Mouse (Mus musculus) midbrain, embryonic 14.5 days (tissue): ENCODE data around the gene 2310034C09Rik. TPM values are rescaled to one million over a fixed set of nuclear protein-coding genes. Genes with fewer than 3 reads are reported as not detected.
"Not testable (repeated sequence)": the region's sequence is repeated elsewhere in the genome, so short reads cannot be mapped to it uniquely, and the experiment has no call there.

Source experiments
- ATAC-seq: fragments of 200-750 bp; cut with Nextera tagmentation; 2 replicates; pipeline ENCODE4 v1.8.0; 2017; ENCODE audit warnings: moderate number of reproducible peaks, moderate library complexity; ENCODE audit not compliant: low FRiP score, low TSS enrichment
- DNase-seq: peaks from one replicate; pipeline ENCODE4 v3.0.0-alpha.2; 2015
- H3K27ac ChIP-seq: fragments of 300-500 bp; sonication (generic); replicated peaks from 2 replicates; pipeline ENCODE4 v1.5.1; 2014; ENCODE audit warnings: mild to moderate bottlenecking, low read depth, low read length, moderate library complexity
- H3K27me3 ChIP-seq: fragments of 300-500 bp; sonication (generic); 2 replicates; pipeline ENCODE4 v1.6.1; 2014; ENCODE audit warnings: low read length, control low read depth, mixed read lengths; ENCODE audit not compliant: control insufficient read depth, insufficient read depth
- H3K36me3 ChIP-seq: fragments of 300-500 bp; sonication (generic); 2 replicates; pipeline ENCODE4 v1.6.1; 2014; ENCODE audit warnings: low read length, control low read depth; ENCODE audit not compliant: control insufficient read depth, insufficient read depth
- H3K4me1 ChIP-seq: fragments of 300-500 bp; sonication (generic); 2 replicates; pipeline ENCODE4 v1.6.1; 2014; ENCODE audit warnings: mild to moderate bottlenecking, antibody characterized with exemption, low read length, control low read depth; ENCODE audit not compliant: control insufficient read depth, insufficient read depth
- H3K4me2 ChIP-seq: fragments of 300-500 bp; sonication (generic); 2 replicates; pipeline ENCODE4 v1.6.1; 2014; ENCODE audit warnings: mild to moderate bottlenecking, low read length, moderate library complexity
- H3K4me3 ChIP-seq: fragments of 300-500 bp; sonication (generic); replicated peaks from 2 replicates; pipeline ENCODE4 v1.5.1; 2014; ENCODE audit warnings: low read depth, low read length
- H3K9ac ChIP-seq: fragments of 300-500 bp; sonication (generic); replicated peaks from 2 replicates; pipeline ENCODE4 v1.6.1; 2014; ENCODE audit warnings: mild to moderate bottlenecking, low read length, moderate library complexity
- H3K9me3 ChIP-seq: fragments of 300-500 bp; sonication (generic); 2 replicates; pipeline ENCODE4 v1.6.1; 2016; ENCODE audit warnings: low read length, control low read depth, mixed read lengths; ENCODE audit not compliant: control insufficient read depth
- WGBS: fragments of 180-500 bp; shearing (Covaris S2); extraction: QIAGEN DNeasy Blood & Tissue Kit; methylation state at CpG from one replicate; pipeline ENCODE4 v1.1.7; 2014; 5-methylcytosine and 5-hydroxymethylcytosine counted together
- polyA plus RNA-seq: library from polyadenylated mRNA; unstranded; fragments of >200 nt; fragmentation: Nextera tagmentation; extraction: Ambion mirVana; gene quantifications from 2 replicates; pipeline ENCODE4 v1.2.1, GENCODE M21; 2014

Gene 2310034C09Rik
- polyA plus RNA-seq = not detected in 2 replicates

DNA sequence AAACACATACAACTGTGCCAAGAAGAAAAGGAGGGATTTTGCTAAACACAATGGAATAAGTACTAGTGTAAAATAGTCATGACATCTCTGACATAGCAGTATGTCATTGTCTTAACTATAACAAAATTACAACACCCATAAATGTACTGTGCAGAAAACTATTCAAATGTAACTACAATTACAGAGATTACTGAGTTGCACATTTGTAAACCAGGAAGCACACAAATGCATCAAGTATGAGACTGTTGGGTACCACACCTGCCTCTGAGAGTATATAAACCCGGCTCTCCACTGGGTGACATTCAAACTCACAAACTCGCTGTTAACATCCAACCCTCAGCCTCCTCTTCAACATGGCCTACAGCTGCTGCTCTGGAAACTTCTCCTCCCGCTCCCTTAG, at the start of gene 2310034C09Rik:
TSS of gene 2310034C09Rik (plus strand) at position 301 of the 400 bp plus-strand sequence.
- H3K4me2 ChIP-seq, ATAC-seq, DNase-seq, H3K4me1 ChIP-seq, H3K9ac ChIP-seq, H3K36me3 ChIP-seq, H3K27me3 ChIP-seq, H3K4me3 ChIP-seq, H3K9me3 ChIP-seq, H3K27ac ChIP-seq: not testable (repeated sequence)
- WGBS = 97% methylated on average over 3 of the region's 3 CpGs

DNA sequence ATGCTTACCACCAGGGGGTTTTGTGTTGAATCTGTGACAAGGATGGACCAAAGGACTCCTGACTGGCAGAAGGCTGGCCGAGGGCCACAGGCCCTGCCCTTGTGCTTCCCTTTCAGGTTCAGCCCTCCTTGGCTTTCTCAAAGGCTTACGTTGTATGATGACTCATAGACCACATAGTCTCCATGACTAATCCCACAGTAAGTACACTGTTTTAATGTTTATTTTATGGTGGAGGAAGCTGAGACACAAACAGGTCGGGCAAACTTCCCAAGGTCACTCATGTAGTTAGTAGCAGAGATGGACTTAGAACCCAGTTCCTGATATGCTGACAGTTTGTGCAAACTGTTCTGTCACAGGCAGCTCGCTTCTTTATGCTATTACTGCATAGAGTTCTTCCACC, 47.9 kb upstream of the 2310034C09Rik start:
- 76% methylated on average over 4 of the region's 4 CpGs for WGBS
- H3K9me3 ChIP-seq = no peaks in the 10 kb centered on the region
- H3K36me3 ChIP-seq = no peaks in the 10 kb centered on the region
- no peak overlapping the region for H3K4me2 ChIP-seq
- H3K4me3 ChIP-seq = no peak overlapping the region
- no peak overlapping the region for H3K27ac ChIP-seq
- no peak for ATAC-seq
- no peaks in the 10 kb centered on the region for H3K4me1 ChIP-seq
- H3K27me3 ChIP-seq = no peaks in the 10 kb centered on the region
- DNase-seq = no peak
- H3K9ac ChIP-seq = no peak overlapping the region

DNA sequence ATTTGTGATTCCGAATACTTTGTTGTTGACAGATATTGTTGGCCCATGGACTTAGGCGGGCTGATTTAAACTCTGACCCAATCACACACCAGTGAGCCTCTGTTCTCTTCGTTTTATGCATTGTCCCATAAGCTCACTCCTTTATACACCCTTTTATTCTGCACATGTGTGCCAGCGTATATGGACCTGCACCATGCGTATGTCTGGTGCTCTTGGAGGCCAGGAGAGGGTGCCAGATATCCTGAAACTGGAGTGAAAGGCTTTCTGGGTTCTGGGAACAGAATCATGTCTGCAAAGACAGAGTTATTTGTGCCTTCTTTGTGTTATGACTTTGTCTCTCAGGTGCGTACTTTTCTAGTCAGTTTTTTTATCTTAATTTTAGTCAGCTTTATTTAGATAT, 47.4 kb upstream of the 2310034C09Rik start:
- 85% methylated on average over 6 of the region's 6 CpGs for WGBS
- H3K27ac ChIP-seq = no peak overlapping the region
- H3K9ac ChIP-seq = no peak overlapping the region
- H3K27me3 ChIP-seq = no peaks in the 10 kb centered on the region
- no peak overlapping the region for H3K4me3 ChIP-seq
- ATAC-seq (peak; percentile 24; the same call in 1 of the 2 replicates), DNase-seq (no peak)
- H3K4me1 ChIP-seq = no peaks in the 10 kb centered on the region
- no peaks in the 10 kb centered on the region for H3K9me3 ChIP-seq
- no peaks in the 10 kb centered on the region for H3K36me3 ChIP-seq
- H3K4me2 ChIP-seq = no peak overlapping the region

DNA sequence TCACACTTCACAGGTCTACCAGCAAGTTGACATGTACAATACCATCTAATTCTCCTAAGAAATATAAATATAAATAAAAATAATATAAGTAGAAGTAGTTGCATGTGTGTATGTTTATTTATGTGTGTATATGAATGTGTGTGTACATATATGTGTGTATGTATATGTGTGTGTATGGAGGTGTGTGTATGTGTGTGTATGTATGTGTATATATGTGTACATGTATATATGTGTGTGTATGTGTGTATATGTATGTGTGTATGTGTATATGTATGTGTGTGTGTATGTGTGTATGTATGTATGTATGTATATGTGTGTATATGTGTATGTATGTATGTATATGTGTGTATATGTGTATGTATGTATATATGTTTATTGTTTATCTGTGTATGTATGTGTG, 42.1 kb upstream of the 2310034C09Rik start:
- Histone ChIP-seq H3K9me3 (no peaks in the 10 kb centered on the region), H3K4me1 (no peaks in the 10 kb centered on the region), H3K36me3 (no peaks in the 10 kb centered on the region), H3K4me2 (no peak overlapping the region), H3K4me3 (no peak overlapping the region), H3K9ac (no peak overlapping the region), H3K27ac (no peak overlapping the region), H3K27me3 (no peaks in the 10 kb centered on the region)
- DNase-seq (no peak), ATAC-seq (no peak)

DNA sequence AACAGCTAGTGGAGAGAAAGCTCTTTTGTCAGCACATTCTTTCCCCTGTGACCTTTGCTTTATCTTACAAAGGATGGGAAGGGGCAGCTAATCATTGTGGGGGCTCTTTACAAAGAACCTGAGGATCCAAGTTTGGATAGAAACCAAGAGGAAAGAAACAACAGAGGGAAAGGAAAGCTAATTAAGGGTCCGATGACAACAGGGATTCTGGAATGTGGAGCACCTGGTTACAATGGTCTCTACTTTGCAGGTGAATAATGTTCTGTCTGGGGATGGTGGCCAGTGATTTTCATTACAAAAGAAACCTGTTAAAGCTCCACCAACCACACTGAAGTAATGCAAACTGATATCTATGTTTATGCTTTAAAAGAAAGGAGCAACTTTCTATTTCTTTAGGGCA, 38.6 kb upstream of the 2310034C09Rik start:
- Histone ChIP-seq H3K36me3 (no peaks in the 10 kb centered on the region), H3K4me1 (no peaks in the 10 kb centered on the region), H3K27ac (no peak overlapping the region), H3K4me3 (no peak overlapping the region), H3K9ac (no peak overlapping the region), H3K4me2 (no peak overlapping the region), H3K9me3 (no peaks in the 10 kb centered on the region), H3K27me3 (no peaks in the 10 kb centered on the region)
- WGBS = 14% methylated on average over 1 of the region's 1 CpGs
- ATAC-seq (no peak), DNase-seq (no peak)

DNA sequence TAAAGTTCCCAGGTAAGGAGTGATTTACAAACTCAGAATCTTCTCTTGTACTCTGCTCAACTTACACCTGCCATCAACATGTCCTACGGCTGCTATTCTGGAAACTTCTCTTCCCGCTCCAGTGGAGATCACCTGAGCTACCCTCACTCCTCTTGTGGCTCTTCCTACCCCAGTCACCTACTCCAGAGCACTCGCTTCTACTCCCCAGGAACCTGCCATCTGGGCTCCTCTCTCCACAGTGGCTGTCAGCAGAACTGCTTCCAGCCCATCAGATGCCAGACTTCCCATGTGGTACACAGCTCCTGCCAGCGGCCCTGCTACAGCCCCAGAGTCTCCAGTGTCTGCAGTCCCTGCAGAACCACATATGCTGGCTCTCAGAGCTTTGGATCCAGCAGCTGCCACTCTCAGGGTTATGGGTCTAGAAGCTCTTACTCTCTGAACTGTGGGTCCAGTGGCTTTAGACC, 29.8 kb upstream of the 2310034C09Rik start, which contains the start of gene Krtap13-1:
TSS of gene Krtap13-1 (plus strand) at position 51 of the 464 bp plus-strand sequence.
- no peaks in the 10 kb centered on the region for H3K36me3 ChIP-seq
- H3K4me2 ChIP-seq = no peak within 1 kb of the TSS
- WGBS = 86% methylated on average over 4 of the region's 4 CpGs
- DNase-seq (no peak), ATAC-seq (no peak)
- no peak within 1 kb of the TSS for H3K27ac ChIP-seq
- no peaks in the 10 kb centered on the region for H3K27me3 ChIP-seq
- no peaks in the 10 kb centered on the region for H3K4me1 ChIP-seq
- H3K9ac ChIP-seq = no peak within 1 kb of the TSS
- H3K4me3 ChIP-seq = no peak within 1 kb of the TSS
- no peaks in the 10 kb centered on the region for H3K9me3 ChIP-seq

DNA sequence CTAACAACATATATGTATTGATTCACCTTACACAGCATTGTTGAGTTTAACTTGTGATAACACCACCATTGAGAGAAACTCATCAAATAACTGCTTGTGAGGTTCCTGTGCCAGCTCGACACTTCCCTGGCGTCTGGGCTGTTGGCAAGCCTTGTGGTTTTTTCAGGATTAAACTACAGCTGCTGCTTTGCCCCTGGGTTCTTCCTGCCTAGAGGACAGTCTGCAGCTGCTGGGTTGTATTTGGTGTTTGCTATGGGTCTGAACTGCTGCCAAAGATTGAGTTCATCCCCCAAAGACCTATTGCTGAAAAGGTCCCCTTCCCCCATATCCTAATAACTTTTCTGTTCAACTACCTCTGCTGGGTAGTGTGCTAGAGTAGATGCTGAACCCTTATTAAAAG, 23.3 kb upstream of the 2310034C09Rik start:
- no peak overlapping the region for H3K27ac ChIP-seq
- H3K4me3 ChIP-seq = no peak overlapping the region
- no peak overlapping the region for H3K9ac ChIP-seq
- no peaks in the 10 kb centered on the region for H3K4me1 ChIP-seq
- ATAC-seq = no peak
- no peaks in the 10 kb centered on the region for H3K9me3 ChIP-seq
- H3K4me2 ChIP-seq = no peak overlapping the region
- H3K36me3 ChIP-seq = no peaks in the 10 kb centered on the region
- peak; percentile 12 for DNase-seq
- WGBS = 70% methylated on average over 2 of the region's 2 CpGs
- no peaks in the 10 kb centered on the region for H3K27me3 ChIP-seq

DNA sequence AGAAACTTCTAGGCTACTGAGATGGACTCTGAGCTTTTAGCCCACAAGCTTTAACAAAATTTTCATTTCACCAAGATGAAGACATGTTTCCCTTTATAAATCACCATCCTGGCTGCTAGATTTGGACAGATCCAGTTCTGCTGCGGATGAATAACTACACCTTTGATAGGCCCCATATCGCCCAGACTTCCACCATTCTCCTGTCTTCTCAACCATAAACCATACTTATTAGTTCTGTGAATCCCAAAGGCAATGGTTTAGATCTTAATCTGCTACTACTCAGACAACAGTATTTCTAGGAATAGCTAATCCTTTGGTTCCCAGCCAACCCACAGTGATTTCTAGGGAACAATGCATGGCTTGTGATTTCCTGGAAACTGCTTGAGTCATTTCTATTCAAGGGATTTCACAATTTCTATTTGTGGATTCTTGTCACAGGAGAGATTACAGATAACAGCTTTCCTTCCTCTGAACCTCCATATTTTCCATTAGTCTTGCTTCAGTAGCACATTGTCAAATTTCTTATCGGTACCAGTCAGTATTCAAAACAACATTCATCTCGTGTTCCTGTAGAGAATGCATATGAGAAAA, 13.8 kb upstream of the 2310034C09Rik start:
- Histone ChIP-seq H3K27ac (no peak overlapping the region), H3K27me3 (no peaks in the 10 kb centered on the region), H3K9ac (no peak overlapping the region), H3K36me3 (no peaks in the 10 kb centered on the region), H3K4me3 (no peak overlapping the region), H3K4me2 (no peak overlapping the region), H3K9me3 (no peaks in the 10 kb centered on the region), H3K4me1 (no peaks in the 10 kb centered on the region)
- WGBS = 40% methylated on average over 4 of the region's 4 CpGs
- ATAC-seq (peak; percentile 37; the same call in 1 of the 2 replicates), DNase-seq (peak; percentile 73)

DNA sequence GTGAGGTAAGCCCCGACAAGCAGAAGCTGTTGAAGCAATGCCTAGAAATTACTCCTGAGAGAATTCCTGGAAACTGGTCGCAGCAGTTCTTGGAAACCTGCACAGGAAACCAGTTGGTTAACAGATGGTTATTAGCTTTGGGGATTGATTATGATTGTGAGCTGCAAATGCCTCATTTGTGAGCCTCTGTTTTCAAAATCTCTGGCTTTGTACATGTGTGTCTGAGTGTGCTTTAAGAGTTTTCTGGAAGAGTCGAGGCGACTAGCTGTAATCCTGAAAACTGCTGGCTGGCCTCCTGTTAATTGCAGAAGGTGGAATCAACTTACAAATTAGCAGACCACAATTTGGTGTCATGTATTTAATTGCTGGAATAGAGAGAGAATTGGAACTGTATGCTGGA, 10.7 kb upstream of the 2310034C09Rik start:
- Histone ChIP-seq H3K9ac (no peak overlapping the region), H3K4me2 (no peak overlapping the region), H3K27me3 (no peaks in the 10 kb centered on the region), H3K4me1 (no peaks in the 10 kb centered on the region), H3K27ac (no peak overlapping the region), H3K36me3 (no peaks in the 10 kb centered on the region), H3K9me3 (no peaks in the 10 kb centered on the region), H3K4me3 (no peak overlapping the region)
- ATAC-seq (no peak), DNase-seq (no peak)
- 75% methylated on average over 4 of the region's 4 CpGs for WGBS
